Mouse (Mus musculus) heart, postnatal 36 days (tissue): ENCODE measurements at regions not wholly inside any gene's neighbourhood (a gene's known extent, or its start where the extent isn't known, plus 50 kb on each side); places are given as distances from the start of the nearest gene placed in this dataset.

Experiments used
- DNase-seq, 2 experiments: peaks; one replicate each; pipeline ENCODE4 v3.0.0; 2021 to 2022
- intact Hi-C: fragments of 180-260 bp; cut with DNase I; formaldehyde crosslinking; loops from one replicate; pipeline ENCODE4 v1.15.1; 2025

DNA sequence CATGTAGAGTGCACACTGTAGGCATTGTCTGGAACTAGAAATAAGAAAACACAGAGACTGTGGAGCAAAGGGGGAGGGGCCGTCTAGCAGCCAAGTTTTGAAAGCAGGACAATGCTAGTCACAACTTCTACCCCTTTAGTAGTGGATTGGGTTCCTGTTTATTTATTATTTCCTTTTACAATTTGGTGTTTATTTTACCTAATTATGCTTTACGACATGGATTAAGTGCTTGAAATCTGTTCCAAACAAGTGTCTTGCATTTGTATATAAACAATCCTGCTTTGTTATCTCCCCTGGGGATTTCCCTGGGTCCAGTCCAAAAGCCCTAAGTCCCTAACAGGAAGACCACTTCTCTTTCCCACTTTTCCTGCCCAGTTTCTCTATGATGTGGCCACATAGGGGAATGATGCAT lies 627.9 kb downstream of the Adgrl2 start:
- no peak for DNase-seq
- intact Hi-C loops = no loop called here

DNA sequence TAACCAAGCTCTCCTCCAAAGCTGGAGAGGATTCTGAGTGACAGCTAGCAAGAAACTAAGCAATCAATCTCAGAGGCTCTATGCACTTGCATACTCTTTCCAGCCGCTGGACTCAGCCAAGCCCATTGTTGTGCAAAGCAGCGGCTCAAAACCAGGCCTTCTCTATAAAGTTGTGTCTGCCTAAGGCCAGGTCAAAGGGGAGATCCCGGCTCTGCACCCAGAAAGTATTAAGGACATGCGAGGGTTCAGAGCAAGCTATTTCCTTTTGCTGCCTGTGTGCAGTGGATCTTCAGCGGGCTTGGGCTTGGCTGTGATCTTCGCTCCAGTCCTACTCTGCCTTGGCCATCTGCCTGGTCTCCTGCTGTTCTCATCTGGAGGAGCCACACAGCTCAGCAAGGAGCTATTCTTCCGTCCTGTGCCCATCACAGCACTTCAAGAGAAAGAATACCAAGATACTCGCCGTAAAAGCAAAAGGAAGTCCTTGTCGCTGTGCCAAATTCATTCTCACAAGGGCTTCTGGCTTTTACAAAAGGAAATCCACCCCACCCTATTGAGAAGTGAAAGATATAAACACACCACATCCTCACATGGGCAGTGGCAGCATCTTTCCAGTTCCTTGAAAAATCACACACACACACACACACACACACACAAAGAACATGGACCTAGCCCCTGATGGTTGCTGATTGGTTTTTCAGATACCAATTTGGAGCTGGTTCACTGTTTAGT lies 646.6 kb downstream of the Adgrl2 start:
- intact Hi-C loops = loop anchor here (5.0 to 10.0 kb wide), 4 partner anchors 471 to 1101 kb away; no protein-coding TSS in a partner anchor
- DNase-seq = peak; percentile 75

DNA sequence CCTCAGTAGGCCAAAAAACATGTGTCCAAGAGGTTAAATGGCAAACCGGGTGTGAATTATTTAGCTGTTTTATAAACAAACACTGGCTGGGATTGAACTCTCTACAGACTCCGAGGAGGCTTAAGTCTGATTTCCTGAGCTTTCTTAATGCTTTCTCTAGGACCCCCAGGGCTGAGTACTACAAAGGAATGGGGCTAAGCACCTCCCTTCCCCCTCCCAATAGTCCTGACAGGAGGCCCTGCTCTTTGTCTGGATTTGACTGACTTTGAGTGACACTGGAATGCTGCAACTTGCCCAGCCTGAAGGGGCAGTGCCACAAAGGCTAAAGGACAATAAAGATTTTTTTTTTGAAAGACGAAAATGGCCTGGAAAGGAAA lies 647.1 kb downstream of the Adgrl2 start:
- DNase-seq = no peak

DNA sequence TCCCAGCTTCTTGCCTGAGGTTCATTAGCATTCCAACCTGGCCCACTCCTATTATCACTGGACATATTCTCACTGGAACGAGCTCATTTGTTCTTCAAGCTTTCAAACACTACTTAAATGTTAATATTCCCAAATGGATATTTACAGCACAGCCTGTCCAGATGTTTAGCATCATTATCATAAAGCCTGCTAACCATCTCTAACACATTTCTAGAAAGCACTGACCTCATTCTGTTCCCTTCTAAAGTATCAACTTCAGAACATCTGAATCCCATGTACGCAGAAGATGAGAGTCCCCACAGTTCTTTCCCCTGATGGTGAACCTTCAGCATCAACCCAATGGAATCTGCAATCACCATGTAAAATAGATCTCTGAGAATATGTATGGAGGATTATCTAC lies 651.1 kb downstream of the Adgrl2 start:
- intact Hi-C loops = no loop called here

More for the DNA sequence above, 647.1 kb downstream of the Adgrl2 start:
- intact Hi-C loops = loop anchor here (5.0 to 10.0 kb wide), 4 partner anchors 472 to 1102 kb away; no protein-coding TSS in a partner anchor

DNA sequence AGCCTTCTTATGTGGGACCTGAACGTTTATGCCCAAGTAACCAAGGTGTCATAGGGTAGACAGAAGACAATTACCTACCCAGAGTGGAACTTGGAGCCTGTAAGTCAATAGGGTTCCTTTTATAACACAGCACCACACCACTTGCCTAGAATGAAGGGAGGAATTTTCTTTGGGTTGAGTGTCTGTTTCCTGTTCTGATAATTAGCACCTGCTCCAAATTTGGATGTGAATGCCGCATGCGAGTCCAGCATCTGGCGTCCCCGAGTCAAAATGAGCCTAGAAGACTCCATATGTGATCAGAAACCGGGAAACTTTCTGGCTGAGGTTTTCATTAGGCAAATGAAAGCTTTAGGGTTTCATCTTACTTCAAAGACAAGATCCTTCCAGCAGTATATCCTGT lies 653.7 kb downstream of the Adgrl2 start:
- DNase-seq = no peak
- intact Hi-C loops = no loop called here

More for the DNA sequence above, 651.1 kb downstream of the Adgrl2 start:
- no peak for DNase-seq

DNA sequence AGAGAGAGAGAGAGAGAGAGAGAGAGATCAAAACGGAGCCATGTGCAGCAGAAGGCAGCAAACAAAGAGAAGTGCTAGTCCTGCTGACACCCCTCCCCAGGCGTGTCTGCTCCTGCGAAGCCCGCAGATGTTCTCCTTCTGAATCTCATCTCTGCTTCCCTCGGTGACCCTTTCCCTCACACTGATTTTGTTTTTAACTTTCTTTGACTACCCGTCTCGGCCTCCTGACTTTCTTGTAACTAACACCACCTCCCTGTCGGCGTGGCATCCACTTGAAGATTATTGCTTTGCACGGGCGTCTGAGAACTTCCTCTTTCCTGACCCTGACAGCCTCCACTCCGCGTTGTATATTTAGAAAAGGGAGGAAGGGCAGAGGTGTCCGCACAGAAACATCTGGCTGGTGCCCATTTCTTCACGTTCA lies 654.3 kb downstream of the Adgrl2 start:
- DNase-seq = peak; percentile 11 to 20
- intact Hi-C loops = no loop called here

DNA sequence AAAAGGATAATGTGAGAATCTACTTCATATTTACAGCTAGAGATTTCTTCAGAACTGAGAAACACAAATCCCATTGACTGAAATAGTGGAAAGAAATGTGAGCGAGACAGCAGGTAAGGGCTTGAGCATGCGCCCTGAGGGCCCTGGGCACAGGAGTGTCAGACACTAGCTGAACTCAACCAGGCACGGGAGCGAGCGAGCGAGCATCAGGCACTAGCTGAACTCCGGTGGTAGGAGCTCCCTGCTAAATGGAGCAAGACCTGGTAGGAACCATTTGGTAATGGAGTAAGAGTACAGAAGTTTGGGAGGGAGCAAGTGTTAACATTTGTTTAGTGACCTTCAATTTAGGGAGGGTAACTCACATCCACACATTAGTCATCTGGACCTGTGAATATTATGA lies 654.7 kb downstream of the Adgrl2 start:
- intact Hi-C loops = no loop called here
- DNase-seq = no peak

DNA sequence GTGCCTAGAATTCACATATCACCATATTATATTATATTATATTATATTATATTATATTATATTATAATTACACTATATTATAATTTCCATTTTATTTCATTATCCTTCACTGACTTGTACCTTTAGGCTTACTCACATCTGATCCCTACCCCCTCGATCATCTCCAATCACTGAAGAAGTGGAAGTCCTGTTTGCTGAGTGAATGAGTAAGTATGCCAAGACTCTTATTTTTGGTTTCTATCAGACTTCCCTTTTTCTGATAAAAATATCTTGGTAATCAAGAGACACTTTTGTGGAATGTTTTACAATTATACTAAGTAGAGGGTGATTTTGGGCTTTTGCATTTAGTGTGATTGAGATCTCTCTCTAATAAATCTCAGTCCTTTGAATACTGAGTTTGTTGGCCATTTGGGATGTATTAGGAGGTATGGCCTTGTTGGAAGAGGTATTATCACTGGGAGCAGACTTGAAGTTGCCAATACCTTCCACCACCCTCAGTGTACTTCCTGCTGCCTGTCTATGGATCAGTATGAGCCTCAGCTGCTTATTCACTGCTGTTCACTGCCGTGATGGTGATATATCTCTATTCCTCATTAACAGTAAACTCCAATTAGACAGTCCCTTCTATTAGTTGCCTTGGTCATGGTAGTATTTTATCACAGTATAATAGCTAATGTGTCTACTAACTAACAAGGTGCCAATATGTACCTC lies 665.3 kb downstream of the Adgrl2 start:
- intact Hi-C loops = no loop called here

DNA sequence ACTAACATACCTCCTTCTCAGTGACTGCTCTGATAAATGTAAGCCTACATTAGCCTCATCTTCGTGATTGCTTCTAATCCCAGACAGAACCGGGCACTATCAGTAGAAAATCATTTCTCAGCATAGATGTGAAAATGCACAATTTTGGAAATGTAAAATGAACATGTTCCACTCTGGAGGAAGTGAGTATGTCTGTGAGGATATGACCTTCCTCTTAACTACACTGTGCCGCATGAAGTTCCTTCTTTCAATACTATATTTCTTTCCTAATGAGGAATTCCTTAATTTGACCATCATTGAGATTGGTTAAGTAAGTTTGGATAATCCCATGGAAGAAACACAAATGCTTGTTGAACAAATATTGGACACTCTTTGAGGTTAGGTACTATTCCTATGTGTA lies 668.5 kb downstream of the Adgrl2 start:
- no peak for DNase-seq
- intact Hi-C loops = no loop called here

More for the DNA sequence above, 665.3 kb downstream of the Adgrl2 start:
- DNase-seq = no peak

DNA sequence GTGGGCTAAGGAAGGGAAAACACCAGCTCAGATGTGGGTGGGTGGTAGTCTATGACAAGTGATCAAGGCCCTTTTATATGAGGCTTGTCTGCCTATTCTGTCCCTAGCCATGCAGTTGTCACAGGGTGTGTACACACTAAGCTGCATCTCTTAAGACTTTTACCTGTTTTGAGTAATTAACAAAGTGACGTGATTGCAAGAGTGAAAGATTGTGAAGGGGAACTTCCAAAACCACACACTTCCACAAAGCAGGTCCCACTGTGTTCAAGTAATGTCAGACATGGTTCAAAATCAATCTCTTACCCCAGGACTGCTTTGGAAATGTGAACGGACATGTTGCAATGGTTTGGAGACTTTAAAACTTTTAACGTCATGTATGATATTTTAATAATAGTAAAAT lies 674.2 kb downstream of the Adgrl2 start:
- no peak for DNase-seq
- intact Hi-C loops = no loop called here

DNA sequence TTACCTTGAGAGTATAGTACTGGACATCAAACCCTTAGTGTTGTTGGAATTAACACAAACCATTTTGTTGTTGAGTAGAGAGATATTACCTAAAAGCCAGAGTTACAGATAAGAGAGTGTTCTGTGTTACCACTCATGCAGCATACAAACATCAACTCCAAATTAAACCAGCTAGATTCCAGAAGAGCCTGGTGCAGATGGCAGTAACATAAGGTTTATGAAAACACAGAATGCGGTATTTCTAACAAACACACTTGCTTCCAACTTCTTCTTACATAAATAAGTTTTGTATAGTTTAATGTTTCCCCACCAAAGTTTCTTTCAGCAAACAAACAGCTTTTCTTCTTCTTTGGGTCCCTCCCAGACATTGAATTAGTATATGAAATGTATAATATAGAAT lies 675.1 kb downstream of the Adgrl2 start:
- intact Hi-C loops = no loop called here

DNA sequence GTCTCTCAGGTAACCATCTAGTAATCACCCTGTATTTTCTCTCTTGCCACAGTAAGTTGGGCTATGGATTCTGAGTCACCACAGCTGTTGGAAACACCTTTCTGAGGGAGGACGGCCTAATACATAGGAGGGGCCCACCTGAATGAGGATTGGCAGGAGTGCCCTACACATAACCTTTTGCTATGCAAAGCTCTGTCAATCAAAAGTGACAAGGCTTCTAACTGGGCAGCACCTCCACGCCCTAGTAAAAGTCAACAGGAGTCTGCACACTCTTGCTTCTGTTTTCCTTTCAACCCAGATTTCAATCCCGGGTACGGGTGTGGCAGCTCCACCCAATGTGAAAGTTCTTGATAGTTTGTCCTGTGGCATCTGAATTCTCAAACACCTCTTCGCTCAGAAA lies 694.8 kb downstream of the Adgrl2 start:
- no peak for DNase-seq
- intact Hi-C loops = no loop called here

More for the DNA sequence above, 675.1 kb downstream of the Adgrl2 start:
- no peak for DNase-seq

DNA sequence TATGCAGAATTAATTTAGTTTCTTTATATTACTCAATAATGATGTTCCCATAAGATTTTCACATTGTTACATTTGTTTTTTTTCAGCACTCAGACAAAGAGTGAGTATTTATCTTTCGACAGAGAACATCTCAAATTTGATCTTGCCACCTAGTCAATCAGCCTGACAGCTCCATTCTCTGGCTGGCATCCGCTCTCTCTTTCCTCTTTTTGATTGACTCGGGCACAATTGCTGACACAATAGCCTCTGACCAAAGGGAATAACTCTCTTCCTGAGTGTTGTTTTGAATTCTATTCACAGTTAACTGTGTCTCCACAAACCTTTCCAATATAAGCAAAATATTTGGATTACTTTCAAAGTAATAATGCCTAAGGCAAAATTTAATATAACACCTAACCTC lies 711.4 kb downstream of the Adgrl2 start:
- DNase-seq = no peak
- intact Hi-C loops = no loop called here

DNA sequence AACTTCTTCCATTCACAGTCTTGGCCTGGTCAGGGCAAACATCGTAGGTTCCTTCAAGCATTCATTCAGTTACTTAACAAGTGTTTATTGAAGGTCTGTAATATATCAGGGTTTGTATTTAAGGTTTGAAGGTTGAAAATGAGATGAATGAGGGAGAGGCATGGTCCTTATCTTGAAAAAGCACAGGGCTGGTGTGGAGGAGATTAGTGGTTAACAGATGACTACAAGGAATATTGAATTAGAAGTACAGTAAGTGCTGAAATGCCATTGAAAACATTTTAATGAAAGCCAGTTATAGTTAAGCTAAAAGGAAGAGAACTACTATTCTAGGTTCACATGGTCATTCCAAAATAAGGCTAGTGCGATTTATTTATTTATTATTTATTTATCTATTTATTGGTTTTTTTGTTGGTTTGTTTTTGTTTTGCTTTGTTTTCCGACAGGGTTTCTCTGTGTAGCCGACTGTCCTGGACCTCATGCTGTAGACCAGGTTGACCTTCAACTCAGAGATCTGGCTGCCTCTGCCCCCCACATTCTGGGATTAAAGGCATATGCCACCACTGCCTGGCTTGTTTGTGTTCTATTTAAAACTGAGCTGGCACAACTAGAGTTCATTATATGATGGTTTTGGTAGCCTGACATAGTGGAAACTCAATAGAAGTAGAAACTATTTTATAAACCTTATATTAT lies 718.1 kb downstream of the Adgrl2 start:
- intact Hi-C loops = no loop called here
- no peak for DNase-seq

DNA sequence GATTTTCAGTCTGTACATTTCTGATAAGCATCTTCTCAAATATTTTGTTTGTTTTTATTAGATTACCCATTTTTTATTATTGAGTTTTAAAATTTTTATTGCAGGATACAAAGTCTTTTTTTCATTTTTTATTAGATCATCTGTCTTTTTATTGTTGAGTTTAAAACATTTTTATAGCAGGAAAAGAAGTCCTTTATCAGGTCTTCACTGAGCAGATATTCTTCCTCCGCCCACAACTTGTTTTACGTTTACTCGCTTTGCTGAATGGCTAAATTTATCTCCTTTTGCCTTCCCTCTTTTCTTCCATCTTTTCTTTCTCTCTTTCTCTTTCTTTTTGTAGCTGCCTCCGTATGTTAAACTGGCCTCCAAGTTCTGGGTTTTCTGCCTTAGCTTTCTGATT lies 721.5 kb downstream of the Adgrl2 start:
- intact Hi-C loops = no loop called here
- DNase-seq = no peak

DNA sequence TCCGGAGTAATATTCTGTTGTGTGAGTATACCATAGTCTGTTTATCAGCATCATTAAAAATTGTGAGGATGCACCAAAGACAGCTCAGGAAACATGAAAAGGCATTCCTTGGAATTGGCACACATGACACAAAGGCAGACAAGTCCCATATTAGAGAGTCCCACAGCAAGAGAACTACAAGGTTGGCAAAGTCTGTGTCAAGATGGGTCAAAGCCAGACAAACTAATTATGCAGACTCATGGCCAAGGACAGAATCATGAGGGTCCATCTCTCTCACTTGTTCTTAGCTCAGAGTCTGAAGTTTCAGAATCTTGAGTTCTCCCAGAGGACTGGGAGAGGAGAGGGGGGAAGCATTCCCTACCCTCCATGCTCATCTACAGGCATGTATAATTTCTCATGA lies 731.1 kb downstream of the Adgrl2 start:
- intact Hi-C loops = no loop called here
- no peak for DNase-seq

DNA sequence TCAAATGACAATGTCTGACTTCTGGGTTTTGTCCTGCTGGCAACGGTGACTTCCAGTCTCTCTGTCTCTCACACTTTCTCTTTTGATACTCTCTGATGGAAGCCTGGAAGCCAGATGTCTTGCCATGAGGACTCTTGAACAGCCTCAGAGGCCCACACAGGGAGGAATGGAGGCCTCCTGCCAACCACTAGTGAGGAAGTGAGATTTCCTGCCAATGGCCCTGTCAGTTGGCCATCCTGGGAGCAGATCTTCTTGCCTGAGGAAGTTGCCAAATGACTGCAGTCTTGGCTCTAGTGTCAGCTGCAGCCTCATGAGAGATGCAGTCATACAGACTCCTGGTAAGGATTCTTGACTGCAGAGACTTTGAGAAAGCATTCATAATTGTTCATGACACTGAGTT lies 741.7 kb downstream of the Adgrl2 start:
- intact Hi-C loops = loop anchor here (2.0 kb wide), 1 partner anchor 84 kb away; no protein-coding TSS in a partner anchor
- peak; percentile 70 to 75 for DNase-seq

DNA sequence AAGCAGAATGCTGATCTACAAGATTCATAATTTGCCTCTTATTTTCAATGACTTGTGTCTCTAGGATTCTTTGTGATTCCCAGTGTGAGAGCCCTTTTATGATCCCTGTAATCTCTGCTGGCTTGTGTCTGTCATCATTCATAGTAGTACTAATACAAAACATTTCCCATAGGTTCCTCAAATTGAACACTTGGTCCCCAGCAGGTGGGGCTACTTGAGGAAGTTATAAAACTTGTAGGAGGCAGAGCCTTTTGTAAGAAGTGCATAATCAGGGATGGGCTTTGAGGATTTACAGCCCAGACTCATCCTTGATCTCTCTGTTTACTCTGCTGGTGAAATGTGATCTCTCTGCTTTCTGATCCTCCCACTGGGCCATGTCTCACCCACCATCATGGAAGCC lies 743.6 kb downstream of the Adgrl2 start:
- no peak for DNase-seq
- intact Hi-C loops = no loop called here

DNA sequence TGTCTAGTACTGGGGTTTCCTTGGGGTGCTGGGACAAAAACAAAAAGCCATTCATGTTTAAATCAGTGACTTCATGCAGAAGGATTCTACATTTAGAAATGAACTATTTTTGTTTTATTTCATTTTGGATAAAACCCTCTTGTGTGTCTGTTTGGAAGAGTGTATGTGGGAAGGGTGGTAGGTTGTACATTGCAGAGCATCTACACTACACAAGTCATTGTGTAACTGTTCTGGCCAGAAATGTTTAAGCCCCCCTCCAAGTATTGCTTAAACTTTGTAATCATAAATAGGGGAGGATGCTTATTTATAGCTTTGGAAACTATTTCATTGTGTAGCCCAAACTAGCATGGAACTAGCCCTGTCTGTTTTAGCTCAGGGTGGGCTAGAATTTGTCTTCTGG lies 752.3 kb downstream of the Adgrl2 start:
- intact Hi-C loops = no loop called here
- DNase-seq = no peak

DNA sequence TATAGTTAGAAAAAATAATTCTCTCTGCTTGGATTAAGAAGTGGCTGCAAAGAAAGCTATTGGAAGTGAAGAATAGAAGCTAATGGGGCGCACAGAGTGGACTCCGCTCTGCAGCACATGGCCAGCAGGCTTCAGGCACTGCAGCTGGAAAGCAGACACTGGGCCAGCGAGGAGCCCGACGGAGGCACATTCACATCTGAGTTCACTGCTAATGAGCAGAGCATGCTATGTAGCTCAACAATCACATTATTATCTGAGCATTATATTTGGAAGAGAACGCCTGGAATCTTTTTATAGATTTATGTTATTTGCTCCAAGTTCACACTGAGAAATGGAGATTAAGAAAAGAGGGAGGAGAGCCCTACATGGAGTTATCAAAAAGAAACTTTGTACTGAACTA lies 752.8 kb downstream of the Adgrl2 start:
- DNase-seq = no peak
- intact Hi-C loops = no loop called here

DNA sequence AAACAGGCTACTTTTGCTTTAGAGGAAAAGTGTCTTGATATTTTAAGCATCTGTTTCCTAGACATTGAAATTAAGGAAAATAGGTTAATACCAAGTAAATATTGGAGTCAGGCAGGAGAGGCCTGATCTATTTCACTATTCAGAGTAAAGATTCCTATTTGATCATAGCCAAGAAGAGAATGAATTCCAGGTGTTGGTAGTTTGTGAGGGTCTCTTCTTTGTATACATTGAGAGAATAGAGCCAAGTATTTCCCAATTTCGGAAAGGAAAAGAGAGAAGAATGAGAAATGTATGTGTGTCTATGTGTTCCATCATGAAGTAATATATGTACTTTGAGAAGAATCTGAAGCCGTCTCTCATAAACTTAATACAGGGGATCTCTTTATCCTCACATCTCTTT lies 756.7 kb downstream of the Adgrl2 start:
- intact Hi-C loops = no loop called here
- DNase-seq = no peak

DNA sequence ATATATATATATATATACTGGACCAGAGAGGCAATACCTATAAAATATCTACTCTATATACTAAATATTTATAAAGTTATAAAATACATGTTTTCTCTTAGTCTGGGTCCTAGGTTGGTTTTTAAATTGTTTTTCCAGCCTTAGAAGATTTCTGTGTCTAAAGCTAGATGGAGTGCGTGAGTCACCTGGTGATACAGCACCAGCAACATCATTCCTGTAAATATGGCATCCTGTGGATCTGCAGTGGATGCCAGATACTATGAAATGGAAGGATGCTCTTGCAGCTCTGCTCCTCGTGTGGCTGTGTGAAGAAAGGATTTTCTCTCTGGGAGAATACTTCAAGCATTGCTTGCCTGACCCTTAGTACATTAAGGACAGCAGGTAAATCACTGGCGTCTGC lies 761.2 kb downstream of the Adgrl2 start:
- DNase-seq = no peak
- intact Hi-C loops = no loop called here
